Mouse (Mus musculus): ENCODE results near the gene Mtnr1b. TPM values are rescaled to one million over a fixed set of nuclear protein-coding genes. Genes with fewer than 3 reads are reported as not detected.

Gene Mtnr1b
- total and polyA plus RNA-seq, 2 experiments from 2014 or later = not detected

- Histone ChIP-seq H3K4me2 (ENCODE audit: low read depth, low read length) (no peak overlapping the region), H3K27ac (ENCODE audit: low read depth) (no peak overlapping the region), H3K36me3 (replicated peaks; ENCODE audit: control insufficient read depth, insufficient read depth, low read length) (no peaks in the 10 kb centered on the region), H3K27me3 (ENCODE audit: control insufficient read depth, insufficient read depth, low read length) (no peaks in the 10 kb centered on the region), H3K4me1 (ENCODE audit: control insufficient read depth, insufficient read depth) (0 out of 2 replicates have a peak, but pooled peaks cover 10% of the 10 kb centered on the region), H3K4me3 (ENCODE audit: low read depth, low read length) (no peak overlapping the region), H3K9me3 (replicated peaks; ENCODE audit: control insufficient read depth, low read length) (no peaks in the 10 kb centered on the region), H3K9ac (replicated peaks; ENCODE audit: low read depth, low read length) (no peak overlapping the region)
- no peak for TF ChIP-seq CTCF (IDR thresholded peaks at IDR 0.05; ENCODE audit: low read depth)
- TF ChIP-seq EP300 (IDR thresholded peaks at IDR 0.05; ENCODE audit: low read depth) = no peak
- ATAC-seq (ENCODE audit: insufficient read depth, low read depth) (no peak), DNase-seq (ENCODE audit: low spot score) (no peak)
- WGBS = 50% methylated on average over 2 of the region's 2 CpGs
Measured at GRCm38 (mm10) chr9:15909397-15910113, 35.2 kb upstream of the Mtnr1b start.

GRCm38 (mm10) chr9:15903948-15904750 lies 29.8 kb upstream of the Mtnr1b start:
- Histone ChIP-seq H3K4me3 (ENCODE audit: low read depth, low read length) (no peak overlapping the region), H3K4me2 (ENCODE audit: low read depth, low read length) (no peak overlapping the region)
- no peak for TF ChIP-seq EP300 (IDR thresholded peaks at IDR 0.05; ENCODE audit: low read depth)
- TF ChIP-seq CTCF (IDR thresholded peaks at IDR 0.05; ENCODE audit: low read depth) = no peak

GRCm38 (mm10) chr9:15898112-15898511 lies 23.8 kb upstream of the Mtnr1b start:
- Histone ChIP-seq H3K27ac (ENCODE audit: low read depth) (no peak overlapping the region), H3K4me1 (ENCODE audit: control insufficient read depth, insufficient read depth) (no peaks in the 10 kb centered on the region), H3K4me3 (ENCODE audit: low read depth, low read length) (no peak overlapping the region), H3K9me3 (replicated peaks; ENCODE audit: control insufficient read depth, low read length) (no peaks in the 10 kb centered on the region), H3K4me2 (ENCODE audit: low read depth, low read length) (no peak overlapping the region), H3K36me3 (replicated peaks; ENCODE audit: control insufficient read depth, insufficient read depth, low read length) (no peaks in the 10 kb centered on the region), H3K9ac (replicated peaks; ENCODE audit: low read depth, low read length) (no peak overlapping the region), H3K27me3 (ENCODE audit: control insufficient read depth, insufficient read depth, low read length) (no peaks in the 10 kb centered on the region)
- DNase-seq (ENCODE audit: low spot score) (no peak), ATAC-seq (ENCODE audit: insufficient read depth, low read depth) (no peak)
- TF ChIP-seq CTCF (IDR thresholded peaks at IDR 0.05; ENCODE audit: low read depth) (no peak), EP300 (IDR thresholded peaks at IDR 0.05; ENCODE audit: low read depth) (no peak)
- WGBS = 68% methylated on average over 2 of the region's 2 CpGs

More at GRCm38 (mm10) chr9:15903948-15904750, 29.8 kb upstream of the Mtnr1b start:
- Histone ChIP-seq H3K4me1 (ENCODE audit: control insufficient read depth, insufficient read depth) (0 out of 2 replicates have a peak, but pooled peaks cover 6% of the 10 kb centered on the region), H3K36me3 (replicated peaks; ENCODE audit: control insufficient read depth, insufficient read depth, low read length) (no peaks in the 10 kb centered on the region), H3K27me3 (ENCODE audit: control insufficient read depth, insufficient read depth, low read length) (no peaks in the 10 kb centered on the region), H3K27ac (ENCODE audit: low read depth) (no peak overlapping the region), H3K9me3 (replicated peaks; ENCODE audit: control insufficient read depth, low read length) (no peaks in the 10 kb centered on the region), H3K9ac (replicated peaks; ENCODE audit: low read depth, low read length) (no peak overlapping the region)
- DNase-seq (ENCODE audit: low spot score) = no peak
- WGBS = 59% methylated on average over 9 of the region's 9 CpGs
- no peak for ATAC-seq (ENCODE audit: insufficient read depth, low read depth)

GRCm38 (mm10) chr9:15886756-15887155 lies 12.4 kb upstream of the Mtnr1b start:
- 25% methylated on average over 5 of the region's 5 CpGs for WGBS

GRCm38 (mm10) chr9:15880754-15881153 lies 6.4 kb upstream of the Mtnr1b start:
- Histone ChIP-seq H3K27me3 (ENCODE audit: control insufficient read depth, insufficient read depth, low read length) (no peaks in the 10 kb centered on the region), H3K4me3 (ENCODE audit: low read depth, low read length) (no peak overlapping the region), H3K4me2 (ENCODE audit: low read depth, low read length) (no peak overlapping the region), H3K9me3 (replicated peaks; ENCODE audit: control insufficient read depth, low read length) (no peaks in the 10 kb centered on the region), H3K9ac (replicated peaks; ENCODE audit: low read depth, low read length) (no peak overlapping the region), H3K4me1 (ENCODE audit: control insufficient read depth, insufficient read depth) (no peaks in the 10 kb centered on the region), H3K36me3 (replicated peaks; ENCODE audit: control insufficient read depth, insufficient read depth, low read length) (no peaks in the 10 kb centered on the region), H3K27ac (ENCODE audit: low read depth) (no peak overlapping the region)
- TF ChIP-seq CTCF (IDR thresholded peaks at IDR 0.05; ENCODE audit: low read depth) = no peak
- TF ChIP-seq EP300 (IDR thresholded peaks at IDR 0.05; ENCODE audit: low read depth) = no peak
- DNase-seq (ENCODE audit: low spot score) (no peak), ATAC-seq (ENCODE audit: insufficient read depth, low read depth) (no peak)

More at GRCm38 (mm10) chr9:15886756-15887155, 12.4 kb upstream of the Mtnr1b start:
- TF ChIP-seq CTCF (IDR thresholded peaks at IDR 0.05; ENCODE audit: low read depth) (no peak), EP300 (IDR thresholded peaks at IDR 0.05; ENCODE audit: low read depth) (no peak)
- Histone ChIP-seq H3K4me3 (ENCODE audit: low read depth, low read length) (no peak overlapping the region), H3K27ac (ENCODE audit: low read depth) (no peak overlapping the region), H3K4me2 (ENCODE audit: low read depth, low read length) (no peak overlapping the region), H3K27me3 (ENCODE audit: control insufficient read depth, insufficient read depth, low read length) (no peaks in the 10 kb centered on the region), H3K4me1 (ENCODE audit: control insufficient read depth, insufficient read depth) (no peaks in the 10 kb centered on the region), H3K9me3 (replicated peaks; ENCODE audit: control insufficient read depth, low read length) (no peaks in the 10 kb centered on the region), H3K9ac (replicated peaks; ENCODE audit: low read depth, low read length) (no peak overlapping the region), H3K36me3 (replicated peaks; ENCODE audit: control insufficient read depth, insufficient read depth, low read length) (no peaks in the 10 kb centered on the region)
- ATAC-seq (ENCODE audit: insufficient read depth, low read depth) (no peak), DNase-seq (ENCODE audit: low spot score) (no peak)

All from heart, postnatal 0 days (tissue).